Mouse (Mus musculus) gonadal fat pad, adult 2 months (tissue): ENCODE measurements around the gene 1700020L24Rik. TPM values are rescaled to one million over a fixed set of nuclear protein-coding genes. Genes with fewer than 3 reads are reported as not detected.

Source experiments
- DNase-seq: peaks from one replicate; pipeline ENCODE4 v3.0.0-alpha.2; 2012; ENCODE audit warnings: low read depth
- polyA plus RNA-seq: library from polyadenylated mRNA; depleted of rRNA; stranded (reverse); fragments of >200 nt; gene quantifications from 2 replicates; pipeline ENCODE4 v1.2.3, GENCODE M21; 2012; rRNA removed

1700020L24Rik gene
- polyA plus RNA-seq = 2.8 and 3.7 TPM in 2 replicates

DNA sequence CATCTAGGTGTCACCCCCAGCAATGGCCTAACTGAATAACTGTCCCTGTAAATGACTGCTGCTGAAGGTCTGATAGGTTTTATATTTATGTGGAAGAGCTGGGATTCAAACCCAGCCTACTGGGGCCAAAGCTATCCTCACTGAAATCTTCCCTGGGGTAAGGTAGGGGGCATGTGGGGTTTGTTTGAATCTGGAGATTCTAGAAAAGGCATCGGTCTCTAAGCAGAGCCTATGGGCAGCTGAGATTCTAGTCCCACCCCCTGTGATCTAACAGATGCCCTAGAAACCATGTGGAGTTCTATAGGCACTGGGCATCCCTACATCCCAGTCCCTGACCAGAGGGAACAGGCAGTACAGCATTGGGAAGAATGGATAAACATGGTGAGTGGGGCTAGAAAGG, at the start of gene 1700020L24Rik:
TSS of gene 1700020L24Rik (plus strand) at position 301 of the 400 bp plus-strand sequence.
- no peak for DNase-seq

DNA sequence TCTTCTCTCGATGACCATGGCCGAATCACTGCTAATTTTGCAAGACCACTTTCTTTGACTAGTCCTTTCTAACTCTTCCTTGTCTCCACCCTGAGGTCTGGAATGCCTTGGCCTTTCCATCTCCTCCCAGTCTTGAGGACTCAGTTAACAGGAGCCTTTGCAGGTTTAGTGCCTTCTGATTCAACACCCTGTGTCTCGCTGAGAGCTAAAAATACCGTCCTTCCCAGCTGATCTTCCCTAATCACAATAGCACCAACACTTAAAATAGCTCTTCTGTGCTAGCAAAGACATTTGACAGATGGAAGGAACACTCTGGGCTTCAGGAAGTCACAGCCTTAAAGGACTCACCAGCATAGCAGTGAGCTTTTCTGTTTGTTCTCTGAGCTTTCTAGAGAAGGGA, 44.4 kb upstream of the 1700020L24Rik start:
- DNase-seq = no peak

DNA sequence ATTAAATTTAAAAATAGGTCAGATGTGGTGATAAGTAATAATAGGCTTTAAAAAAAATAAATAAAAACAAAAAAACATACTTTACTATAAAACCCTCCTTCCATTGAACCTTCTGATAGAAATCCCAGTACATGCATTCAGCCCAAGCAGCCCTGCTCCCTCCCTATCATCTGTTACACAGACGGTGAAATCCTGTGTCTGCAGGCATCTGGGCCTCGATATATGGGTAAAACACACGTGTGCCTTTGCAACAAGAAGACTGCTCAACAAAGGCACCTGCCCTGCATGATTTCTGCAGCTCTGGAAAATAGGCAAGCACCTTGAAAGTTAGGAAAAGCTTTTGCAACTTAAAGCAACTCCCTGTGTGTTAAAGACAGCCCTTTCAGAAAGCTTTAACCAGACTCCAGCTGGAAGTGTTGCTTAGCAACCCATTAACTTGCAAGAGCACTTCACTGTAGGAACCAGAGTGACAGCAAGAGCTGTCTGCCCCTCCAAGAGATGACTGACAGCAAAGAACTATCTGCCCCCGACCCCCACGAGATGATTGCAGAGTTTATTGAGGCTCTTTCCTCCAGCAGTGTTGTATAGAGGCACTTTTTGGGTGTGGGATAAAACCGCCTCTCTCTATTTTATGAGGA, 42.6 kb upstream of the 1700020L24Rik start:
- no peak for DNase-seq

DNA sequence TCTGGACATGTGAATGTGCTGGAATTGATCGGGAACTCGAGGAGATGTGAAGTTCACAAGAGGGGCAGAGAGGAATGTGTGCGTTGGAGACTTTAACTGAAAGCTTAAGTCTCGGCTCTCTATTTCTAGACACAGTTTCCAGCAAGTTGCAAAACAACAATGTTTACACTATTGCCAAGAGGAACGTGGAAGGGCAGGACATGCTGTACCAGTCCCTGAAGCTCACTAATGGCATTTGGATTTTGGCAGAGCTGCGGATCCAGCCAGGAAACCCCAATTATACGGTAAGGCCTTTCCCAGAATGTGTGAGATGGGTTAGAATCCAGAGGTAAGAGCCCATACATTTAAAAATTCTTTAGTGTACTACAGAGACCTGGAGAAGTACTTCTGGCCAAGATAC, 39.9 kb upstream of the 1700020L24Rik start:
- DNase-seq = peak; percentile 5

DNA sequence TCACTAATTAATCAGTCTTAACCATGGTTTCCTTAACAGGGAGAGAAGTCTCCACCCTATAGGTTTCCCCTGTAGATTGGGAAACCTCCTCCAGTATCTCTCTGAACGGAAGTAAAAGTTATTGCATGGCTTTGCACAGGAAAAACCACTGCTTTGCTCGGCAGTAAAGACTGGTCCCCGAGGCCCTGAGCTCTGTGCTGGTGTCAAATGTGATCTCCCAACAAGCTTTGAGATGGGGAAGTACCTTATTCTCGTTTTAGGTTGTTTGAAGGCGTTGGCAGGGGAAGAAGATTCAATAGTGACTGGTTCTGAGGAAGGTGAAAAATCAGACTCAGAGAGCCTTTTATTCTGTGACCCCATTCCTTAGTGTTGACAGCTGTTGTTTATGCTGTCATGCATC, 38.8 kb upstream of the 1700020L24Rik start:
- no peak for DNase-seq

DNA sequence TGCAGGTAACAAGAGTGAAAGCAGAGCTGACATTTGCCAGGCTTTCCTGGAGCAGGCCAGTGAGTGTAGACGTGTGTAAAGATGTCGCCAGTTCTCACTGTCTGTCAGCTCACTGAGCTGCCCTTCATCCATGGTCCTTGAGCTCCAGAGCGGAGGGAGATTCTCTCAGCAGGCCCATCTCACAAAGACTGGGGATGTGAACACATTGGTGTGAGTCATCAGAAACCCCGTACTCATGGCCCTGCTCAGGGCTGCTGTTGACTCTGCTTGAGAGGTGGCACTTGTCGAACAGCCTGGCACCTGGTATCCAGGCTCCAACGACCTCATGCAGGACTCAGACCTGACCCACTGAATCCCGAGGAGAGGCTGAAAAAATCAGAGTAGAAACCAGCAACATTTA, 33.7 kb upstream of the 1700020L24Rik start:
- DNase-seq = no peak

DNA sequence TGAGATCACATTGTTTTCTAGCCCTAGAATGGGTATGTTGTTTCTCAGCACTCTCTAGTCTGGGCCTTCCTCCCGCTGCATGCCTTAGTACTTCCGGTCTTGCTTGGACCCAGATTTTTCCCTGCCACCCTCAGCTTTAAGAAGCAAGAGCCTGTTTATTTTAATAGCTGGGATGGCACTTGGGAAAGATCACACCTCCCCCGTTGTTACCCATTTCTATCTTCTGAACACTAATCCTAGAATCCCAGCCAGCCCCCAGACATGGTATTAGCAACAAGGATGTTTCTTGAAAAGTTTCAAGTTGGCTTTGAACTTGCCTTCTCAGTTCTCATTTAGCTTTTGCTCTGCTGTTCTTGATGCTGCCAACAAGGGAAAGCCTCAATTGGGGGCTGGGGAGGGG, 31.1 kb upstream of the 1700020L24Rik start:
- no peak for DNase-seq

DNA sequence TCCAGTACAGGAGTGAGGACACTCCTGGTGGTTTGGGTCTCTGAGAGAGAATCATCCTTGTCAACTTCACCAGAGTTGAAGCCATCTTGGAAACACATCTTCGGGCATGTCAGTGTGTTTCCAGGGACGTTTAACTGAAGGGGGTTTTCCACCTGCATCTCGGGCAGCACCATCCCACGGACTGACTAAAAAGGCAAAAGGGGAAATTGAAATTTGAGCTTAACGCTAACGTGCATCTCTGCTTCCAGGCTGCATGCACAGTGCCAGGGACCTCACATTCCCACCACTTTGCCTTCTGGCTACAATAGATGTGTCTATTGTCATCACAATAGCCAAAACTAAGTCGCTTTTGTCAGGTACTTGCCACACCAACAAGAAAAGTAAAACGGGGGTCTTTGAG, 29.2 kb upstream of the 1700020L24Rik start:
- DNase-seq = no peak

DNA sequence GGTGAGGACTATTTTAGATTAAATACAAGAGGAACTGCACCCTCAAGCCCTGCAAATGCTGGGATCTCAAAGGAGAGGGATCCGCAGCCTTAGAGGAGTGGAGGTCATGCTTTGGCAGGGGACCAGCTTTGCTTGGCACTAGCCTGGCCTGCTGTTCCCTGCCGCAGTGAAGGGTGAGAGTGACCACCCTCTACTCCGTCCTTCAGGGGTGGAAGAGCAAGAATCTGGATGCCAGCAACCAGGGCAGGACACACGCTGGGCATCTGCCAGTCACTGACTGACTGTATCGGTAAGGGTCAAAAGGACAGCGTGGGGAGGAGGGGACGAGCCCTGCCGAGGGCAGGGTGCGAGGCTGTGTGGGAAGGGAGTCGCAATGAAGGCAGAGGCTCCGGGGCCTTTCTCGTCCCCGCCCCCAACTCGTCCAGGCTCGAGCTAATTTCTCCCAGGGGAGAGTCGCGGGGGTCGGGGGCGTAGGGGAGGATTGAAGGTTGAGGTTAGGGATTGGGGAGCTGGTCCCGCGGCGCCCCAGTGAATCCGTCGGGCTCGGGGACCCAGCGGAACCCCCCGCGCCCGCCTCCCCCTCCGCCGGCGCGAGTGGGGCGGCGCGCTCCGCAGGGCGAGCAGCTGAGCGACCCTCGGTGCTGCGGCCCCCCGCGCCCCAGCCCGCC, 28.3 kb upstream of the 1700020L24Rik start, which contains the start of gene Rasl10b:
TSS of gene Rasl10b (plus strand) at position 51 of the 668 bp plus-strand sequence.
- no peak for DNase-seq

DNA sequence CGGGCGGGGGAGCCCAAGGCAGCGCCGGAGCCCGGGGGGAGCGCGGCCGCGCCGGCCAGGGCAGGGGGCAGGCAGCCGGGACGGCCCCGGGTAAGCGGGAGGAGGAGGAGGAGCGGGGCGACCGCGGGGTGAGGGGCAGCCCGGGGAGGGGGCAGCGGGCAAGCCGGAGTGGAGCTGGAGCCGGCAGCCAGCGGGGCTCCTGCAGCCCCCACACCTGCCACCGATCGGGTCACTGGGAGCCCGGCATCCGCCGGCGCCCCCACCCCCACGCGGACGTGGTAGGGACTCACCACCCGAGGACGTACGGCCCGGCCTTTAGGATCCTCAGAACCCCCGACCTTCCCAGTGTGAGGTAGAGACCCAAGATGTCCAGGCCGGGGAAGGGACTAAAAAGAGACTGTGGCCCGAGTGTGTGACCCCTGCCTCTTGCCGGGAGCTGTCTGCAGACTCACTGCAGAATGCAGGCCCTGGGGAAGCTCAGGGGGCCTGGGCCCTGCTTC, 27.6 kb upstream of the 1700020L24Rik start:
- DNase-seq = no peak

DNA sequence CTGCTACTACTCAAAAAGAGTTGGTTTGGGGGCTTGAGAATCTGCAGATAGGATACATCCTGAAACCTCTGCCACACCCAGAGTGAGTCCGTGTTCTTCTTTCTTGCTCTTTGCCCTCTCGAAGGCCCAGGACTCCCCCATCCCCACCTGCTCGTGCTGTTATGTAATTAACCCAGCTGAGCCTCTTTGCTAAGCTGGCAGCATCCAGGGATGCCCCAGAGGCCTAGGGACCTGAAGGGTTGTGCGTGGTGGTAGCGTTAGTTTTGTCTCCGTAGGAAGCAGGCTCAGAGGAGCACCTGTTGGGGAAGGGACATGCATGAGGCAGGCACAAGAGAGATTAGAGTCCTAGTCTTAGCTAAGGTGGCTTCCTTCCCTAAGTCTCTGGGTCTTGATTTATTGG, 27.0 kb upstream of the 1700020L24Rik start:
- DNase-seq = no peak

DNA sequence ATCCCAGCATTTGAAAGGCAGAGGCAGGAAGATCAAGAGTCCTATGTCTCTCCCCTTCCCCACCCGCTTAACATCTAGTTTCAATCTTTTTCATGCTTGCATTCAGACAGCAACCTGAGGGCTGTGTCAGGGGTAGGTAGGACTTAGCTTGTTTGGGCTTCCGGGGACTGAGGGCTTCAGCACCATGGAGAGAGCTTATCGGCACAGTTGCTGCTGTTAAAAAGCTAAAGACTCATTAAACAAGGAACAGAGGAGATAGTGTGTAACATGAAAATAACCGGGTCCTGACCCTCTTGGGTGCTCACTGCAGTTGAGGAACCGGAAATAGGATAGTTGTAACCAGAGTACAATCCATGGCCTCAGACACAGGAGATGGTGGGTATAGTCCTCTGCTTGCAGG, 20.4 kb upstream of the 1700020L24Rik start:
- no peak for DNase-seq

DNA sequence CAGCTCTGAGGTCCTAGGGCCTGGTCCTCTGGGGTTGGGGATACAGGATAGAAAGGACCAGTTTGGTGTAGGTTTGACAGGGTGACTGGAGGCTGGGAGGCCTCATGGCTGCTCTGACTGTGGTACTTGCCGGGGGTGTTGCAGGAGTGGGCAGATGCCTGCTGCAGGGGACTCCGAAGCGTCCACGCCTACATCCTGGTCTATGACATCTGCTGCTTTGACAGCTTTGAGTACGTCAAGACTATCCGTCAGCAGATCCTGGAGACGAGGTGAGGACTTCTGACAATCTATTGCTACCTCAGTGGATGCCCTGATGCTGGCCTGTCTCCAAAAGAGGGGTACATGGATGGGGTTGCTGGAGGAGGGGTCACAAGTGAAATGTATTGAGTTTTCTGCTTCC, 19.8 kb upstream of the 1700020L24Rik start:
- no peak for DNase-seq

DNA sequence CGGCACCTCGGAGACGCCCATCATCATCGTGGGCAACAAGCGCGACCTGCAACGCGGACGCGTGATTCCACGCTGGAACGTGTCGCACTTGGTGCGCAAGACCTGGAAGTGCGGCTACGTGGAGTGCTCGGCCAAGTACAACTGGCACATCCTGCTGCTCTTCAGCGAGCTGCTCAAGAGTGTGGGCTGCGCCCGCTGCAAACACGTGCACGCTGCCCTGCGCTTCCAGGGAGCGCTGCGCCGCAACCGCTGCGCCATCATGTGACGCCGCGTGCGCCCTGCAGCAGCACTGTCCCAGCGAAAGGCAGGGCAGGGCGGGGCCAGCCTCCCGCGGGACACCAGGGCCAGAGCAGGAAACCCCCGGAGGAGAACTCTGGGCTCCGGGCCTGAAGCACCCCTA, 18.9 kb upstream of the 1700020L24Rik start:
- DNase-seq = no peak

DNA sequence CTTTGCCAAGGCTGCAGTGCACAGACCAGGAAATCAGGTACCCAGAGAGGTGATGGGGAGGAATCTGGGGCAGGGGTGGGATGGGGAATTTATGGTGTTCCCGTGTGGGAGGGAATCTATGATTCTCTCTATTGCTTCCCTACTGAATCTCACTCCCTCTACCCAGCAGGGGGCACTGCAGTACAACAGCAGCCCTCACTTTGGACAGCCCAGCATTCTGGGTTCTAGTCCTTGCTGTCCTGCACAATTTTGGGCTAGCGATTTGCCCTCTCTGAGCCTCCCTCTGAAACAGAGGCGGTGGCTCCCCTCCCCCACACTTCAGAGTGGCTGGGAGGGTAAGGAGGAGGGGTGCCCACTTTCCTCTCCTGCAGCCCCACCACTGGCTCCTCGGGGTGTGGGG, 17.1 kb upstream of the 1700020L24Rik start:
- DNase-seq = no peak

DNA sequence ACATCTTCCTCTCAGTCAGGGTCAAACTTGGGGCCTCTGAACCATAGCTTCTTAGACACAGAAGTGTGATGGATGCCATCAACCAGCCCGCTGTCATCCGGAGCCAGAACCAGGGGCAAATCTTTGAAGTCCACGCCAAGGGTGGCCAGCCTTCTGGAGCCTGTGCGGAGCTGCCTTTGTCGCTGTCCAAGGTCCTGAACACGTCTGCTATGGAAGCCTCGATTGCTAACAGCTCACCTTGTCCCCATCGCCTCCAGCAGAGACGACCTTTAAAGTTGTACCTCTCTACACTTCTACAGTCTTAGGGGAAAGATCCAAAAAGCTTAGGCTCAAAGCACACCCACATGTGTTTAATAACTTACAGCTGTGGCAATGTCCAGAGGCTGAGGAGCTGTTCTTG, 16.2 kb upstream of the 1700020L24Rik start:
- no peak for DNase-seq

DNA sequence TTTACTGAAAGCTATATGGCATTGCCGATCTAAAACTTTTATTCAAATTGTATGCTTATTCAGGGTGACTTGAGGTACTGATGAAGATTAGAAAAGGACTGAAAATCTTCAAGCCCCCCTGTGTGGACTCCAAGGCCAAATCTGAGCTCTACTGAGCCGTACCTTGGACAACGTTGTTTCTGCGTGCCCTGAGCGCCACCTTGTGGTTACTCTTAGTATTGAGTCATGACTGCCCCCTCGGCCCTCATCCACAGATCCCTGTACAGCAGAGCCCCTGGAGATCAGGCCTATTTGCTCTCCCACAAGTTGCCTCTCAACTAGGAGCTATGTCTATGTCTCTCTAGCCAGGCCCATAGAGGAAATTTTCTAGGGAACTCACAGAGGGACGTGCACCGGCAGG, 12.8 kb upstream of the 1700020L24Rik start:
- DNase-seq = no peak

DNA sequence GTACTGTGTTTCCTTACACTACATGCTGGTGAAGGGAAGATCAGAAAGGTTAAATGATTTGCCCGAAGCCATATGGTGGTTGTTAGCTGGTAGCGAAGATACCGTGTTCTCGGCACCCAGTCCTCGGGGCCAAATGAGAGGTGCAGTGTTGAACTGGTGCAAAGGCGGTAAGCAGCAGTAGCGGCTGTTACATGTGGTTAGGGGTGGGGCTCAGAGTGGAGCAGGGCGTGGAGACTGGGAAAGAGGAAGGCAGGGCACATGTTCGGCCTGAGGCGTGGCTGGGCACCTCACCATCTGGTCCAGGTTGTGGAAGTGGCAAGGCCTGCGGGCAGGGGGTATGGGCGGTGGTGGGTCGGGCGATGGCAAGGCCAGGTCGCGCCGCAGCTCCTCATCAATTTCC, 10.5 kb upstream of the 1700020L24Rik start:
- no peak for DNase-seq

DNA sequence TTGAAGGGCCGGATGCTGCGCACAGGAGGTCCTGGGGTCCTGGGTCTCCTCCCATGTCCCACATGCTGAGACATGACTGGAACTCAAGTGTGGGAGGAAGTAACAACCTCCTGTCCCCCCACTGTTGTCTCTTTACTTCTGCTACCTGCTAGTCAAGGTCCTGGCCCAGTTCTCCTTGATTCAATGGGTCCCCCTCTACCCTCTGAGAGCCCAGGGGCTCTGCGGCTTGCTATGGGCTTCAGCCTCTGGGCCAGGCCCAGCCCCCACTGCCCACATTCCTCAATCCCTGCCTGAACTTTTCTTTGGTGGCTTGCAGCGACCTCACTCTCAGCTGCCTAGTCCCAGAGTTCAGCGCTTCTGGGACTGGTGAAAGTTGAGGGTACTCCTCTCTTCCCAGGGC, 8.1 kb upstream of the 1700020L24Rik start, which contains the start of gene Gas2l2:
TSS of gene Gas2l2 (minus strand) at position 101 of the 400 bp plus-strand sequence.
- DNase-seq = no peak

DNA sequence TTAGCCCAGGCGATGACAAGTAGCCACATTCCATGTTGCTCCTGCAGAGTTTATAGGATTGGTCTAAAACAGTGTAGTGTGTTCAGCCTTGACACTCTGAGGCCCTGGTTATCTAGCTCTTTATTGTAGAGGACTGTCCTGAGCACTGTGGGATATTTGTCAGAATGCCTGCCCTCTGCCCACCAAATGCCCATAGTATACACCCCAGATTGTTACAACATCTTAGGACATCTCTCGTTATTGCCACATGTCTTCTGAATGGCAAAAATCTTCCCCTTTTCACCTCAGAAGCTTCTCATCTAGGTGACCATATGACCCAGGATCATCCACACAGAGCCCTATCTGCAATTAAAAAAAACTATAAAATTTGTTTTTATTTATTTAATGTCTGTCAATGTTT, 4.9 kb upstream of the 1700020L24Rik start:
- DNase-seq = no peak

DNA sequence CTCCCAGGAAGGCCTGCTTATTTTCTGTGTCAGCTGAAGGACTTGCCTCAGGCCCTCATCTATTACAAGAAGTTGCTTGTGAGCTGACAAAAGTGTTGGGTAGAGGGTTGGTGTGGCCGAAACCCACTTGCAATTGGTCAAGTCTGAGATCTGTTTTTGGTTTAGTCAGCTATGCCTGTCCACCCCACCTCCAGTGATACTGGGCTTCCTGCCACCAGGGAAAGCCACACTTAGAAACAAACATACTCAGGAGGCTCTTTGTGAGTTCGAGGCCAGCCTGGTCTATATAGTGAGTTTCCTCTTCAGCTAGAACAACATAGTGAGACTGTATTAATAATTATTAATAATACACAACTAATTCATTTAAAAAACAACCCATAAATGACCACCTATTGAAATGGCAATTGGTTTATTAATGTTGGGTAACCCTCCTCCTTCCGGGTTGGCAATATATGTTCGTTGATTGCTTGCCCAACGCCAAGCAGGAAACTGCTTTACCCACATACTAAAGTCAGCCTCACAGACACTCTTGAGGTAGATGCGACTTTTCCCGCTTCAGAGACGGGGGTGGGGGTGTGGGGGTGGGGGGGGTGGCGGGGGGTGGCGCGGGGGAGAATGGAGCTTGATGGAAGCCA, 2.1 kb downstream of the 1700020L24Rik start:
- no peak for DNase-seq

DNA sequence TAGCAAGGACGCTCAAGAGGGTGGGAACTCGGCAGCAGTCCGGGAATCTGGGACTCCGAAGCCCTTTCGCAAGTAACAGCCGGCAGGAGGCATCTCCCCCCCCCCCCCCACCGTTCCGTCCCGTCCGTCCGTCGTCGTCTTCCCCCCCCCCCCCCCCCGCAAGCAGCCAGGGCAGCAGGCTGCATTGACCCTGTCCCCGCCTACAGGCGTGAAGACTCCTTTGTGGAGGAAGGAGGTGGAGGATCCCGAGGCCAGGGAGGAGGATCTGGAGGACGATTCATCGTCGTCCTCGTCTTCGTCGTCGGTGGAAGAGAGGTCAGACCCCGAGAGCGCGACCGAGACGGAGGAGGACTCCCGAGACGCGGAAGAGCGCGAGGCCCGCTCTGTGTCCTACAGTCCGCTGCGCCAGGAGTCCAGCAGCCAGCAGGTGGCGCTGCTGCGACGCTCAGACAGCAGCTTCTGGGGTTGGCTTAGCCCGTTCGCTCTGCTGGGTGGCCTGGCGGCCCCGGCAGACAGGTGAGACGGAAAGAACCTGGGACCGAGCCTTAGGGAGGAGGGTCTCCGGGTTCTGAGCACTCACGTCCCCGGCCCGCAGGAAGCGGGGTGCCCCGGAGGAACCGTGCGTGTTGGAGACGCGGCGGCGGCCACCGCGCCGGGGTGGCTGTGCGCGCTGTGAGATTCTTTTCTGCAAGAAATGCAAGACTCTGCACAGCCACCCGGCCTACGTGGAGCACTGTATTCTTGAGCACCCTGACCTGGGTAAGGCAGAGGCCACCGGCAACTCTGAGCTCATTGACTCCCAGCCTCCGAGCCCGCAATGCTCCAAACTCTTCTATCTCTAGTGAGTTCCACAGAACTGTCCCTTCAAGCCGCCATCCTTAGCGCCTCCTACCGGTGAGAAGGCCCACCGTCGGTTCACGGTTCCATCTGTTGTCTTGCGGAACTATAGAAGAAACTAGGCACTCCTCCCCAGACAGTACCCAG, 2.9 kb downstream of the 1700020L24Rik start:
- peak; percentile 47 for DNase-seq
